Mouse (Mus musculus) cortical plate, adult 2 months (tissue): ENCODE data around the gene Olfr1016. TPM values are rescaled to one million over a fixed set of nuclear protein-coding genes. Genes with fewer than 3 reads are reported as not detected.

Experiments used
- H3K27ac ChIP-seq: fragments of 200-500 bp; 2 replicates; pipeline ENCODE4 v1.5.1; 2012; ENCODE audit warnings: low read length, control low read depth, inconsistent platforms; ENCODE audit not compliant: insufficient read depth
- H3K4me1 ChIP-seq: fragments of 200-500 bp; 2 replicates; pipeline ENCODE4 v1.6.1; 2011; ENCODE audit warnings: low read length; ENCODE audit not compliant: control insufficient read depth, insufficient read depth
- H3K4me3 ChIP-seq: fragments of 200-500 bp; 2 replicates; pipeline ENCODE4 v1.5.1; 2011; ENCODE audit warnings: mild to moderate bottlenecking, low read length, control low read depth; ENCODE audit not compliant: insufficient read depth
- CTCF ChIP-seq: fragments of 200-500 bp; IDR thresholded peaks from 2 replicates; pipeline ENCODE4 v1.5.1; 2011; ENCODE audit warnings: mild to moderate bottlenecking, control low read depth, low read length; ENCODE audit not compliant: insufficient read depth; ENCODE audit errors: extremely low read depth
- POLR2A ChIP-seq: fragments of 200-500 bp; IDR thresholded peaks from 2 replicates; pipeline ENCODE4 v1.6.1; 2011; ENCODE audit warnings: mild to moderate bottlenecking, low read length, control low read depth; ENCODE audit not compliant: insufficient read depth; ENCODE audit errors: extremely low read depth
- polyA plus RNA-seq: library from polyadenylated mRNA; depleted of rRNA; stranded (reverse); fragments of >200 nt; gene quantifications from 2 replicates; pipeline ENCODE4 v1.2.3, GENCODE M21; 2012; rRNA removed

Olfr1016 gene
- not detected in 2 replicates for polyA plus RNA-seq

DNA sequence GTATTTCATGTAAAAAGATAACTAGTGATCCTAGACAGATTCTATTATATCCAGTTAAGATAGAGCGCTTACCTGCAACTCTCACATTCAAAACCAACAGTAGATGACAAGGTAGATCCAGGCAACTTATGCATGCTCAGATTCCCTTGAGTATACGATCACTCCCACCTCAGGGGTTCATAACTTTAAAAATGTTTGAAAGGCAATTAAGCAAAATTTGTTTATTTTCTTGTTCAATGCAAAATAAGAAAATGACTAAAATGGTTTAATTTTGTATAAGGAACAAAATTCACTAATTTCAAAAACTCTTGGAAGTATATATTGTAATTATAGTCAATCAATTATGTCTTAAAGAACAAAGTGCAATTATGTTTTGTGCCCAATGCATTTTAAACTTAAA is at the start of gene Olfr1016:
Gene Olfr1016, minus strand, starts transcription at position 101 of the 400 bp plus-strand sequence.
- H3K4me3 ChIP-seq = no peak within 1 kb of the TSS
- TF ChIP-seq POLR2A (no peak), CTCF (no peak)
- no peak within 1 kb of the TSS for H3K27ac ChIP-seq
- no peaks in the 10 kb centered on the region for H3K4me1 ChIP-seq

DNA sequence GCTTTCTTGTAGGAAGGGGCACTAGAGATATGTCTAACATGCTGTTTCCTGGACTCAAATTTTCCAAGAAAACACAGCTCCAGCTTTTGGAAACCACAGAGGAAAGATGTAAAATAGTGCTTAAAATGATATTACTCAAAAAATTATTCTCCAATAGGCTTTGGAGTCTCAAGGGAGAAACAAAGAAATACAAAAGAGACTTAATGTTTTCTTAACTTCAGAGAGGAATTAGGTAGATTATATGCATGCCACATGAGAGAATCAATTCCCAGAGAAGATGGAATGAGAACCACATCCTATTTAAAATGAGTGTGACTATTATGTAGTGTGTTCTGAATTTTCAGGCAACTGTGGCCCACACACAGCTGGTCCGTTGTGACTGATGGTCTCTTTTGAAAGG is 44.4 kb upstream of the Olfr1016 start, which contains the start of gene Olfr1020:
Gene Olfr1020, plus strand, starts transcription at position 301 of the 400 bp plus-strand sequence.
- Histone ChIP-seq H3K4me3 (no peak within 1 kb of the TSS), H3K4me1 (no peaks in the 10 kb centered on the region), H3K27ac (no peak within 1 kb of the TSS)
- TF ChIP-seq POLR2A (no peak), CTCF (no peak)

DNA sequence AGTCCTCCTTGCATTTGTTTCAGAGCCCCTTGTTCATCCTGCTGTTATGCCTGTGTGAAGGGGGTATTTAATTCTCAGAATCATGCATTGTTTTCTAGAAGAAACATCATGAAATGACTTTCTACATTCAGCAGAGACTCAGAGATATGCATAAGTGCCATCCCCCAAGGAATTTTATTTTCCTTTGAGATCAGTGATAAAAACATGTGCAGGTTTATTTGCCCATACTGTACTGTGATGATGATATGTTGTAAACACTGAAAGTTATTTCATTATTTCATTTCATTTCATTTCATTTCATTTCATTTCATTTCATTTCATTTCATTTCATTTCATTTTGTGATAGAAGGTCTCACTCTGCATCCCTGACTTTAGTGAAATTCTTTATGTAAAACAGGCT is 43.0 kb upstream of the Olfr1016 start, which contains the start of gene Olfr1019:
Gene Olfr1019, minus strand, starts transcription at position 101 of the 400 bp plus-strand sequence.
- TF ChIP-seq POLR2A = no peak
- no peak for TF ChIP-seq CTCF
- Histone ChIP-seq H3K4me3 (no peak within 1 kb of the TSS), H3K4me1 (no peaks in the 10 kb centered on the region), H3K27ac (no peak within 1 kb of the TSS)

DNA sequence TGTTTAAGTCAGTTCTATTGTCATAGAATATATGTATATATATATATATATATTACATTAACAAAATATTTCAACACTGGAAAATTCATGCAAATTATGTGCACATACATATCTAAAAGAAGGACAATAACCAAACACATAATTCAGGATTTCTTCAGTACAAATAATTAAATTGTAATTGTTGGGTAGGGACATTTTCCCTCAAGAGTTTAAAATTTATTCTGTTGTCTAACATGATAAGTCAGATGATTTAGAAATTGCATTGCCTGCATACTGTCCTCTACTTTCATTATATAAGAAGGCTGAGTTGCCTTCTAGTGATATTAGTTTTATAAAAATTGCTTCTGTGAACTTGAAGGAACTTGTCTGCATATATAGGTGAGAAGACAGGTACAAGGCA is 15.8 kb upstream of the Olfr1016 start, which contains the start of gene Olfr1018:
Gene Olfr1018, plus strand, starts transcription at position 301 of the 400 bp plus-strand sequence.
- TF ChIP-seq POLR2A = no peak
- TF ChIP-seq CTCF = no peak
- H3K4me1 ChIP-seq = no peaks in the 10 kb centered on the region
- H3K4me3 ChIP-seq = no peak within 1 kb of the TSS
- H3K27ac ChIP-seq = no peak within 1 kb of the TSS

DNA sequence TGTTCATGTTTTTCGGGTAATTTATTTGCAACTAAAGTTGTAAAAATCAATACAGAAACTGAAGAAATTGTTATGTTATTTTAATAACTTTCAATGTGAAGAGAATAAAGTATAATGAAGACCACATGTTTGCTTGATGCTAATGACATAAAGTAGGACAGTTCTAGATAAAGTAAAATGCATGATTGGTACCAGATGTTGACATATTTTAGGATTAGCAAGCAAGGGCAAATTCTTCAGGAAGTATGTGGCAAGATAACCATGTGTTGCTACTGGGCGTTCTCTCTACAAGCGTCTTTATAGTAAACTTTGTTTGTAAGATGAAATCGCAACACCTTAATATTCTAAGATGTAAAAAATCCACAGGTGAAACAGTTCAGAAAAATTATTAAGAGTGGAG is 2.2 kb upstream of the Olfr1016 start:
- no peak overlapping the region for H3K27ac ChIP-seq
- no peaks in the 10 kb centered on the region for H3K4me1 ChIP-seq
- no peak overlapping the region for H3K4me3 ChIP-seq
- TF ChIP-seq POLR2A = no peak
- no peak for TF ChIP-seq CTCF

DNA sequence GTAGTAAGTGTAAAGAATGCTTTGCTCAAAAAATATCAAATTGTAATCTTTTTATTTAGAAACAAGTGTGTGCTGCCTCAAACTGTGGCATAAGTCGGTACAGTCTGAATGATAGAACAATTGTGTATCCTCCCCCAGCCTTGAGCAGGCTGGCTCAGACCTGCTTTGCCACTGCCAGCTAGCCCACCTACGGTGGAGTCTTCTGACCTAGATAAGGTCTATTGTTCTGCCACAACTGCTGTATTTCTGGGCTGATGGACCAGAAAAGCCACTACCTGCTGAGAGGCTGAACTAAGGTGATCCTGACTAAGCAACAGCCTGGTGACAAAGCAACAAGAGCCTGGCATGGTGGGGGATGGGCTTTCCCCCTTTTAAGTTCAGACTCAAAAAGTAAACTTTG is 10.0 kb downstream of the Olfr1016 start:
- Histone ChIP-seq H3K4me3 (no peak overlapping the region), H3K27ac (no peak overlapping the region), H3K4me1 (no peaks in the 10 kb centered on the region)
- TF ChIP-seq POLR2A (no peak), CTCF (no peak)

DNA sequence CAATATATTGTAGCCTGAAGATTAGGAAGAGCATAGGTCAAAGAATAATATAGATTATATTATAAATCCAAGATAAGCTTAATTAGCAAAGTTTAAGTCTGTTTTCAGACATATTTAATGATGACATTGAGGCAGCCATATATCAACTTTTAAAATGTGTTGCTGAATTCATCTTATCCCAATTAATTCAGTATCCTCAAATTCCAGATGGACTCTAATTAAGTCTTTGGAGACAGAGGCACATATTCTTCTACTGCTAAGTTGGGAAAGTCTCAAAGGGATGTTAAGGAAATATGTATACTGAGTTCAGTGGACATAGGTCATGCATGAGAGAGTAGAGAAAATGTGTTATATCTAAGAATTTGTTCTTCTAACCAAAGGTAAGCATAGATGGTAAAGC is 20.6 kb downstream of the Olfr1016 start, which contains the start of gene Olfr1015:
Gene Olfr1015, plus strand, starts transcription at position 301 of the 400 bp plus-strand sequence.
- TF ChIP-seq CTCF (no peak), POLR2A (no peak)
- H3K27ac ChIP-seq = no peak within 1 kb of the TSS
- no peak within 1 kb of the TSS for H3K4me3 ChIP-seq
- no peaks in the 10 kb centered on the region for H3K4me1 ChIP-seq

DNA sequence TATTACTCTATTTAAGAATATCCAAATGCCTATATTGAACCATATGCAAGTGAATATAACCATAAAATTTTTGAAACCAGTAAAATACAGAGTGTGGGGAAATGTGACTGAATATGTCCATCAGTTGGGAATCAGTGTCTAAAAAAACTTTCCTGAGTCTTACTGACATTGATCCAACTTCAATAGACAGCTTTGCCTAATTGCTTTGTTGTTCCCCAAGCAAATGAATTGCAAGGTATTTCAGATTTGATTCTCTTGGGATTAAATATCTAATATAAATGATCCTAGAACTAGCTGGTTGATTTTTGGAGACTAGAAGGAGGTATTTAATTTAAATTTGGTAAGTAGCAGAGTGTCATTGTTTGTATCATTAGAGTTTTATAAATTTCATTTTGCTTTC is 29.9 kb downstream of the Olfr1016 start, which contains the start of gene Olfr1014:
Gene Olfr1014, plus strand, starts transcription at position 301 of the 400 bp plus-strand sequence.
- TF ChIP-seq POLR2A (no peak), CTCF (no peak)
- H3K4me1 ChIP-seq = no peaks in the 10 kb centered on the region
- H3K27ac ChIP-seq = no peak within 1 kb of the TSS
- H3K4me3 ChIP-seq = no peak within 1 kb of the TSS

DNA sequence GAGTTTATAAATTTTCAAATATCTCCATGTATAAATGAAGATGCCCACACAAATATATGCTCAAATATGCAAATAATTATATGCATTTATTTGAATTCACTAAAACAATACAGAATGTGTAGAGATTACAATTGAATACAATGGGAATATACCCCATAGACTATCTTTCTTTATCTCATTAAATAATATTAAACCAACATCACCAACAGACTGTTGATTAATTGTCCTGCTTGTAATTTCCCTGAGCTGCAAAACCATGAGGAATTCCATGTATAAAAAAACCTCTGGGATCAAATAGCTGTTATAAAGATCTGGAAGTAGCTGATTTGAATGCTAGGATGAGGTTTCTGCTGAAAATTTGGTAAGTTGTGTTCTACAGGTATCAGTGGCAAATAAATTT is 35.5 kb downstream of the Olfr1016 start, which contains the start of gene Olfr1013:
Gene Olfr1013, plus strand, starts transcription at position 301 of the 400 bp plus-strand sequence.
- no peak within 1 kb of the TSS for H3K27ac ChIP-seq
- no peak for TF ChIP-seq CTCF
- TF ChIP-seq POLR2A = no peak
- no peak within 1 kb of the TSS for H3K4me3 ChIP-seq
- no peaks in the 10 kb centered on the region for H3K4me1 ChIP-seq

DNA sequence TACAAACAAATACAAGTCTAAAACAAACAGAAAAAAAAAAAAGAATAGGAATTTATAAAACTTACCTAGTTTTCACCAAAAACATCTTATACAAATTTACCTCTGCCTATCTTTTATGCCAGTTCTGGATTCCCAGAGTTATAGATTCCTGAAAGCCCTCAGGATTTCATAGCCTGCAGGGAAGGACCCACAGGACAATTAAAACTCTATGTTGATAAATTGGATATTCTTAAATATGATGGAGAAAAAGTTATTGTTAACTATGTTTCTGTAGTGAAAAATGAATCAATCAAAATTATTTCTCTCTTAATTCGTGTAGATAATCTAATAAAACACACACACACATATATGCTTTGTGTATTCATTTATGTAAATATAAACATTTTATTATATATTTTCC is 39.7 kb downstream of the Olfr1016 start, which contains the start of gene Olfr1012:
Gene Olfr1012, minus strand, starts transcription at position 101 of the 400 bp plus-strand sequence.
- TF ChIP-seq POLR2A (no peak), CTCF (no peak)

More for the DNA sequence above, 39.7 kb downstream of the Olfr1016 start, which contains the start of gene Olfr1012:
- H3K4me1 ChIP-seq = no peaks in the 10 kb centered on the region
- H3K4me3 ChIP-seq = no peak within 1 kb of the TSS
- no peak within 1 kb of the TSS for H3K27ac ChIP-seq
